In genomic region chr5:149523856-149524241, GRCm38 (mm10) we compare ENCODE assay signal across 8 mouse cellular contexts. TPM values are rescaled to one million over a fixed set of nuclear protein-coding genes. Genes with fewer than 3 reads are reported as not detected.
DNase-seq lines count a peak whose midpoint lies in the region; ATAC-seq and TF ChIP-seq lines count a peak whose summit lies in the region.

No protein-coding gene starts in this region.

- H3K4me3 ChIP-seq in lung, embryonic 15.5 days, result peak overlapping the region; percentile 15; the same call in 1 of the 2 replicates
- H3K4me3 ChIP-seq in limb, embryonic 15.5 days, result no peak overlapping the region
- H3K4me3 ChIP-seq in stomach, postnatal 0 days (ENCODE audit: low read depth, low read length), result no peak overlapping the region

- peaks cover 38% of the 10 kb centered on the region for H3K4me1 ChIP-seq in lung, embryonic 15.5 days
- H3K4me1 ChIP-seq in limb, embryonic 15.5 days, result peaks cover 32% of the 10 kb centered on the region
- no peaks in the 10 kb centered on the region for H3K4me1 ChIP-seq in stomach, postnatal 0 days (replicated peaks; ENCODE audit: control insufficient read depth, insufficient read depth)

- TF ChIP-seq EP300 in stomach, postnatal 0 days (optimal IDR thresholded peaks at IDR 0.05), result no peak

- no peaks in the 10 kb centered on the region for H3K27me3 ChIP-seq in lung, embryonic 15.5 days
- no peaks in the 10 kb centered on the region for H3K27me3 ChIP-seq in limb, embryonic 15.5 days
- H3K27me3 ChIP-seq in stomach, postnatal 0 days (ENCODE audit: control insufficient read depth, insufficient read depth, low read length), result no peaks in the 10 kb centered on the region

- TF ChIP-seq CTCF in stomach, postnatal 0 days (IDR thresholded peaks at IDR 0.05; ENCODE audit: low read depth), result no peak

- no peaks in the 10 kb centered on the region for H3K36me3 ChIP-seq in lung, embryonic 15.5 days
- no peaks in the 10 kb centered on the region for H3K36me3 ChIP-seq in limb, embryonic 15.5 days
- H3K36me3 ChIP-seq in stomach, postnatal 0 days (ENCODE audit: control insufficient read depth, insufficient read depth, low read length), result no peaks in the 10 kb centered on the region

- no peaks in the 10 kb centered on the region for H3K9me3 ChIP-seq in lung, embryonic 15.5 days
- no peaks in the 10 kb centered on the region for H3K9me3 ChIP-seq in limb, embryonic 15.5 days
- H3K9me3 ChIP-seq in stomach, postnatal 0 days (ENCODE audit: control insufficient read depth, low read length), result no peaks in the 10 kb centered on the region

- peak overlapping the region; percentile 45 for H3K27ac ChIP-seq in lung, embryonic 15.5 days
- H3K27ac ChIP-seq in limb, embryonic 15.5 days, result peak overlapping the region; percentile 74; the same call in 1 of the 2 replicates
- H3K27ac ChIP-seq in stomach, postnatal 0 days (replicated peaks), result peak overlapping the region; percentile 53; the same call in 1 of the 2 replicates

- peak; percentile 7 for ATAC-seq in frontal cortex, adult (ENCODE audit: low TSS enrichment)
- ATAC-seq in lung, embryonic 15.5 days (ENCODE audit: borderline replicate concordance, extremely low read depth, low FRiP score, low TSS enrichment), result no peak
- no peak for ATAC-seq in limb, embryonic 15.5 days (ENCODE audit: insufficient number of reproducible peaks, low FRiP score, low TSS enrichment, low read depth)
- ATAC-seq in stomach, postnatal 0 days (ENCODE audit: low FRiP score, low TSS enrichment), result no peak
- ATAC-seq in granulocyte monocyte progenitor cell, adult 5-6 weeks (replicated peaks; ENCODE audit: poor library complexity, severe bottlenecking), result no peak

- no peak for DNase-seq in frontal cortex, postnatal 36 days (ENCODE audit: low spot score in 2 of 2)
- no peak for DNase-seq in lung, postnatal 4 days
- no peak for DNase-seq in stomach, postnatal 0 days (ENCODE audit: low spot score)
- no peak for DNase-seq in urinary bladder, postnatal 14 days (ENCODE audit: low spot score)

- 26% methylated on average over 6 of the region's 6 CpGs for WGBS in lung, embryonic 15.5 days
- WGBS in limb, embryonic 15.5 days, result 40% methylated on average over 6 of the region's 6 CpGs
- WGBS in stomach, postnatal 0 days, result 61% methylated on average over 6 of the region's 6 CpGs

- no peak overlapping the region for H3K9ac ChIP-seq in lung, embryonic 15.5 days
- no peak overlapping the region for H3K9ac ChIP-seq in limb, embryonic 15.5 days
- no peak overlapping the region for H3K9ac ChIP-seq in stomach, postnatal 0 days (ENCODE audit: low read length)

- H3K4me2 ChIP-seq in lung, embryonic 15.5 days, result peak overlapping the region; percentile 55
- H3K4me2 ChIP-seq in limb, embryonic 15.5 days, result peak overlapping the region; percentile 44; the same call in 1 of the 2 replicates
- no peak overlapping the region for H3K4me2 ChIP-seq in stomach, postnatal 0 days (replicated peaks; ENCODE audit: low read depth)

RNA-seq across cellular contexts. Expression of gene Wdr95, which starts 4.6 kb away (rescaled TPM):
- 0.08 and 0.26 TPM in 2 replicates for polyA plus RNA-seq in lung, embryonic 15.5 days (2015; fragmentation: Nextera tagmentation; extraction: Ambion mirVana)
- 0.19 and 0.46 TPM in 2 replicates for polyA plus RNA-seq in limb, embryonic 15.5 days (2015; fragmentation: Nextera tagmentation; extraction: Ambion mirVana)
- polyA plus RNA-seq in stomach, postnatal 0 days (2015; fragmentation: Nextera tagmentation; extraction: Ambion mirVana), result not detected in 2 replicates
- total RNA-seq in granulocyte monocyte progenitor cell, adult 5-6 weeks (2014; fragmentation: Nextera tagmentation), result not detected in 2 replicates
- total RNA-seq in granulocyte monocyte progenitor cell, adult 5-6 weeks (2017), result not detected in 2 replicates
